Mouse (Mus musculus) kidney, embryonic 15.5 days (tissue): ENCODE results near the gene Dnaja3. TPM values are rescaled to one million over a fixed set of nuclear protein-coding genes. Genes with fewer than 3 reads are reported as not detected.
A peak's percentile ranks its signal among the peaks of the same experiment; 100 is the strongest.

Source experiments
- ATAC-seq: fragments of 200-750 bp; cut with Nextera tagmentation; replicated peaks from 2 replicates; pipeline ENCODE4 v1.8.0; 2017; ENCODE audit warnings: moderate TSS enrichment; ENCODE audit not compliant: low FRiP score
- H3K27ac ChIP-seq: fragments of 300-500 bp; sonication (generic); 2 replicates; pipeline ENCODE4 v1.5.1; 2015; ENCODE audit warnings: mild to moderate bottlenecking, inconsistent platforms
- H3K27me3 ChIP-seq: fragments of 300-500 bp; sonication (generic); 2 replicates; pipeline ENCODE4 v1.6.1; 2015; ENCODE audit warnings: inconsistent platforms
- H3K36me3 ChIP-seq: fragments of 300-500 bp; sonication (generic); 2 replicates; pipeline ENCODE4 v1.6.1; 2015; ENCODE audit warnings: inconsistent platforms
- H3K4me1 ChIP-seq: fragments of 300-500 bp; sonication (generic); 2 replicates; pipeline ENCODE4 v1.6.1; 2015; ENCODE audit warnings: inconsistent platforms
- H3K4me2 ChIP-seq: fragments of 300-500 bp; sonication (generic); 2 replicates; pipeline ENCODE4 v1.6.1; 2015; ENCODE audit warnings: moderate library complexity, mild to moderate bottlenecking, inconsistent platforms
- H3K4me3 ChIP-seq: fragments of 300-500 bp; sonication (generic); replicated peaks from 2 replicates; pipeline ENCODE4 v1.5.1; 2015; ENCODE audit warnings: mild to moderate bottlenecking, inconsistent platforms
- H3K9ac ChIP-seq: fragments of 300-500 bp; sonication (generic); 2 replicates; pipeline ENCODE4 v1.6.1; 2015; ENCODE audit warnings: mild to moderate bottlenecking, inconsistent platforms
- H3K9me3 ChIP-seq: fragments of 300-500 bp; sonication (generic); replicated peaks from 2 replicates; pipeline ENCODE4 v1.6.1; 2016; ENCODE audit warnings: inconsistent platforms
- WGBS: fragments of 180-500 bp; shearing (Covaris S2); methylation state at CpG from one replicate; pipeline ENCODE4 v1.1.7; 2015; ENCODE audit warnings: mixed read lengths; 5-methylcytosine and 5-hydroxymethylcytosine counted together
- polyA plus RNA-seq: library from polyadenylated mRNA; unstranded; fragments of >200 nt; fragmentation: Nextera tagmentation; extraction: Ambion mirVana; gene quantifications from 2 replicates; pipeline ENCODE4 v1.2.1, GENCODE M21; 2015

Gene Dnaja3
- polyA plus RNA-seq, 1 experiment from 2014 or later: 77.7 TPM

- 0 out of 2 replicates have a peak, but pooled peaks have one; percentile 19 for ATAC-seq
- H3K4me2 ChIP-seq: no peak overlapping the region
- H3K9me3 ChIP-seq: no peaks in the 10 kb centered on the region
- WGBS: 28% methylated on average over 11 of the region's 11 CpGs
- peaks cover 53% of the 10 kb centered on the region for H3K4me1 ChIP-seq
- H3K27ac ChIP-seq: peak overlapping the region; percentile 86
- H3K36me3 ChIP-seq: peaks cover 39% of the 10 kb centered on the region
- peak overlapping the region; percentile 29; the same call in 1 of the 2 replicates for H3K9ac ChIP-seq
- no peaks in the 10 kb centered on the region for H3K27me3 ChIP-seq
- H3K4me3 ChIP-seq: no peak overlapping the region
Observed at GRCm38 (mm10) chr16:4655764-4656570, 16.2 kb downstream of the Dnaja3 start.

- no peak overlapping the region for H3K4me3 ChIP-seq
- no peaks in the 10 kb centered on the region for H3K9me3 ChIP-seq
- peaks cover 39% of the 10 kb centered on the region for H3K36me3 ChIP-seq
- H3K27ac ChIP-seq: peak overlapping the region; percentile 86
- H3K27me3 ChIP-seq: no peaks in the 10 kb centered on the region
- ATAC-seq: no peak
- H3K4me1 ChIP-seq: peaks cover 55% of the 10 kb centered on the region
- H3K9ac ChIP-seq: no peak overlapping the region
- WGBS: 66% methylated on average over 9 of the region's 9 CpGs
- H3K4me2 ChIP-seq: no peak overlapping the region
Observed at GRCm38 (mm10) chr16:4656571-4657081, 16.8 kb downstream of the Dnaja3 start.

DNA sequence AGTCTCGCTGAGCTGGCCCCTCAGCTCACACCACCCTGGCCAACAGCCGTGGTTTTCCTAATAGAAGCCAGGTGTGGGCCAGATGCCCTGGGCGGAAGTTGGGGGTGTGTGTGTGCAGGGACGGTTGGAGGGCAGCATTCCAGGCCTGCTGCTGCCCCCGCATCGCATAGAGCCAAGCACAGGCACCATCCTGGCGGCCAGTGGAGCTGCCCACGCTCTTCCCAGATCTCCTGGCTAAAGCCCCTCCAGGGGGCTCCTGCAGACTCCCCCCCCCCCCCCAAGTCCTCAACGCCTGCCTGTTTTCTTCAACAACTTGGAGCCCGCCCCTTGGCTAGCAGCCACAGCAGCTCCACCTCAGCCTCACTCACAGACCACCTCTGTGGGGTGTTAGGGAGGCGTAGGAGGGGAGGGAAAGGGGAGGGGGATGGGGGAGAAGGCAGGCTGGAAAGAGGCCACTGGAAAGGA is 19.0 kb downstream of the Dnaja3 start:
- Histone ChIP-seq H3K4me3 (no peak overlapping the region), H3K4me2 (peak overlapping the region; percentile 40), H3K4me1 (peaks cover 49% of the 10 kb centered on the region), H3K9ac (no peak overlapping the region), H3K27me3 (no peaks in the 10 kb centered on the region), H3K36me3 (peaks cover 23% of the 10 kb centered on the region), H3K27ac (peak overlapping the region; percentile 92), H3K9me3 (no peaks in the 10 kb centered on the region)
- 13% methylated on average over 11 of the region's 11 CpGs for WGBS
- ATAC-seq: peak; percentile 83

- 19% methylated on average over 2 of the region's 2 CpGs for WGBS
- no peak overlapping the region for H3K9ac ChIP-seq
Observed at GRCm38 (mm10) chr16:4659326-4659725, 19.5 kb downstream of the Dnaja3 start.

DNA sequence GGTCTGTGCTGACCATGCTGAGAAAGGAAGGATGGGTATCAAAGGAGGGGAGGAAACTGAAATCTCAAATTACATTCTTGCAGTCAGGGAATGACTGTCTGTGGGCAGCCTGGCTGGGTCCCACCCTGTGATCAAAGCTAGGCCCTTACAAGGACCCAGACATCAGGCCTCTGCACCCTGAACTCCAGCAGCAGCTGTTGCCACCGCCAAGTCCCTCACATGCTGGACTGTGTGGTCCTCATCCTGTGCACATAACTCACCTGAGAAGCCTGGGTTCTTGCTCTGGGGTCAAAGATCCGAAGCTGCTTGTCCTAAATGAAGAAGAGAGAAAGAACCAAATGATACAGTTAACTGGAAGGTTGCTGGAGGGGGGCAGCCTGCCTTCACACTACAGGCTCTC is 21.8 kb downstream of the Dnaja3 start:
- no peaks in the 10 kb centered on the region for H3K27me3 ChIP-seq
- peaks cover 25% of the 10 kb centered on the region for H3K4me1 ChIP-seq
- H3K27ac ChIP-seq: peak overlapping the region; percentile 30; the same call in 1 of the 2 replicates
- 34% methylated on average over 2 of the region's 2 CpGs for WGBS
- H3K36me3 ChIP-seq: peaks cover 42% of the 10 kb centered on the region
- ATAC-seq: no peak
- no peaks in the 10 kb centered on the region for H3K9me3 ChIP-seq
- H3K4me2 ChIP-seq: no peak overlapping the region
- H3K9ac ChIP-seq: no peak overlapping the region
- no peak overlapping the region for H3K4me3 ChIP-seq

More at GRCm38 (mm10) chr16:4659326-4659725, 19.5 kb downstream of the Dnaja3 start:
- H3K4me1 ChIP-seq: peaks cover 47% of the 10 kb centered on the region
- H3K9me3 ChIP-seq: no peaks in the 10 kb centered on the region
- H3K4me3 ChIP-seq: no peak overlapping the region
- peak overlapping the region; percentile 40; the same call in 1 of the 2 replicates for H3K4me2 ChIP-seq
- H3K36me3 ChIP-seq: peaks cover 25% of the 10 kb centered on the region
- ATAC-seq: no peak
- H3K27ac ChIP-seq: peak overlapping the region; percentile 92
- no peaks in the 10 kb centered on the region for H3K27me3 ChIP-seq

- Histone ChIP-seq H3K4me1 (peaks cover 18% of the 10 kb centered on the region), H3K4me3 (no peak overlapping the region), H3K27ac (no peak overlapping the region), H3K9ac (no peak overlapping the region), H3K36me3 (peaks cover 58% of the 10 kb centered on the region), H3K27me3 (no peaks in the 10 kb centered on the region), H3K4me2 (no peak overlapping the region), H3K9me3 (no peaks in the 10 kb centered on the region)
- no peak for ATAC-seq
- WGBS: 86% methylated on average over 2 of the region's 2 CpGs
Observed at GRCm38 (mm10) chr16:4663806-4664205, 24.0 kb downstream of the Dnaja3 start.

GRCm38 (mm10) chr16:4665726-4666125 is 25.9 kb downstream of the Dnaja3 start:
- Histone ChIP-seq H3K36me3 (peaks cover 71% of the 10 kb centered on the region), H3K27me3 (no peaks in the 10 kb centered on the region)
- WGBS: 95% methylated on average over 2 of the region's 2 CpGs

GRCm38 (mm10) chr16:4667190-4667808 is 27.5 kb downstream of the Dnaja3 start:
- Histone ChIP-seq H3K4me2 (no peak overlapping the region), H3K4me1 (peaks cover 5% of the 10 kb centered on the region; the same call in 1 of the 2 replicates), H3K27ac (no peak overlapping the region), H3K9ac (no peak overlapping the region; the same call in 1 of the 2 replicates), H3K9me3 (no peaks in the 10 kb centered on the region), H3K36me3 (peaks cover 63% of the 10 kb centered on the region), H3K27me3 (no peaks in the 10 kb centered on the region), H3K4me3 (no peak overlapping the region)
- peak; percentile 86 for ATAC-seq
- WGBS: 31% methylated on average over 3 of the region's 3 CpGs

More at GRCm38 (mm10) chr16:4665726-4666125, 25.9 kb downstream of the Dnaja3 start:
- no peak overlapping the region for H3K4me3 ChIP-seq
- H3K9me3 ChIP-seq: no peaks in the 10 kb centered on the region
- H3K9ac ChIP-seq: no peak overlapping the region
- H3K4me2 ChIP-seq: no peak overlapping the region
- no peak for ATAC-seq
- no peak overlapping the region for H3K27ac ChIP-seq
- H3K4me1 ChIP-seq: peaks cover 11% of the 10 kb centered on the region; the same call in 1 of the 2 replicates

GRCm38 (mm10) chr16:4670317-4670716 is 30.5 kb downstream of the Dnaja3 start:
- ATAC-seq: no peak
- Histone ChIP-seq H3K36me3 (peaks cover 74% of the 10 kb centered on the region), H3K4me2 (no peak overlapping the region), H3K27me3 (no peaks in the 10 kb centered on the region), H3K4me3 (no peak overlapping the region), H3K4me1 (peaks cover 5% of the 10 kb centered on the region; the same call in 1 of the 2 replicates), H3K27ac (no peak overlapping the region), H3K9ac (no peak overlapping the region), H3K9me3 (no peaks in the 10 kb centered on the region)
- 39% methylated on average over 5 of the region's 5 CpGs for WGBS

GRCm38 (mm10) chr16:4674091-4674490 is 34.3 kb downstream of the Dnaja3 start:
- Histone ChIP-seq H3K36me3 (peaks cover 53% of the 10 kb centered on the region), H3K9me3 (no peaks in the 10 kb centered on the region), H3K27me3 (no peaks in the 10 kb centered on the region), H3K4me3 (no peak overlapping the region), H3K9ac (no peak overlapping the region), H3K27ac (no peak overlapping the region), H3K4me1 (peaks cover 10% of the 10 kb centered on the region), H3K4me2 (no peak overlapping the region)
- no peak for ATAC-seq
- 76% methylated on average over 4 of the region's 4 CpGs for WGBS

DNA sequence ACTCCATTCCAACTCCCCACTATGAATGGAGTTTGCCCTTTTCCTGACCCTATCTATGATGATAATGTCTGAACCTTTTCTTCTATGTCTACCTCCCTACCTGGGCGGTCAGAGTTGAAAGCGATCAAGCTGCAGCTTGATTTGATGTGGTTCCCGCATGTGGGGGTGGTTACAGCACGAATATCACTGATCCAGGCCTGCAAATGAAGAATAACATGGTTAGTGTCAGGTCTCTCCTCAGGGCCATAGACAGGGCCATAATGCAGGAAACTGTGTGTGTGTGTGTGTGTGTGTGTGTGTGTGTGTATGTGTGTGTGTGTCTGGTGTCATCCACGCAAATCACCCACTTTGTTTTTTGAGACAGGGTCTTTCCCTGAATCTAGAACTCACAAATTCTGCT is 37.0 kb downstream of the Dnaja3 start:
- H3K4me3 ChIP-seq: no peak overlapping the region
- H3K27me3 ChIP-seq: no peaks in the 10 kb centered on the region
- H3K9me3 ChIP-seq: no peaks in the 10 kb centered on the region
- no peak overlapping the region for H3K27ac ChIP-seq
- H3K9ac ChIP-seq: no peak overlapping the region
- 92% methylated on average over 5 of the region's 5 CpGs for WGBS
- H3K4me1 ChIP-seq: peaks cover 15% of the 10 kb centered on the region
- no peak overlapping the region for H3K4me2 ChIP-seq
- ATAC-seq: no peak
- peaks cover 42% of the 10 kb centered on the region for H3K36me3 ChIP-seq

DNA sequence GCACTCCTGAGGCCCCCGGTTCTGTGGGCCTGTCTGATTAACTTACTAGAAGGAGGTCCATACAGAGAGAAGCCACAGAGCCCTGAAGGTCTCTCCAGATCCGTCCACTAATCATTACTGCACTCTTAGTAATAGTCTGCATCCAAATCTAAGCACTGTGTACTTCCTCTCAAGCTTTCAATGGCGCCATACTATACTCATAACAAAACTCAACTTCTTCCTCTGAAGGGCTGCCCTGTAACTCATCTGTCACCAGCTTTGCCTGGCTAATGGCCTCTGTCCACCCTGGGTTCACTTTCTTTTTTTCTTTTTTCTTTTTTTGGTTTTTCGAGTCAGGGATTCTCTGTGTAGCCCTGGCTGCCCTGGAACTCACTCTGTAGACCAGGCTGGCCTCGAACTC is 38.3 kb downstream of the Dnaja3 start:
- 84% methylated on average over 5 of the region's 5 CpGs for WGBS
- Histone ChIP-seq H3K27ac (no peak overlapping the region), H3K4me1 (peaks cover 18% of the 10 kb centered on the region), H3K27me3 (no peaks in the 10 kb centered on the region), H3K9ac (no peak overlapping the region), H3K36me3 (peaks cover 31% of the 10 kb centered on the region), H3K4me3 (peak overlapping the region; percentile 69; the same call in 1 of the 2 replicates), H3K9me3 (no peaks in the 10 kb centered on the region), H3K4me2 (peak overlapping the region; percentile 87; the same call in 1 of the 2 replicates)
- ATAC-seq: no peak
